Comparison of ENCODE assay signal across 10 mouse cellular contexts in genomic region chr9:56551376-56552186, GRCm38 (mm10).
DNase-seq lines count a peak whose midpoint lies in the region; ATAC-seq lines count a peak whose summit lies in the region.
"Had no signal": no experiment of that assay in that cellular context is flagged by ENCODE, and none has a peak within 500 bp of the region (broad histone marks: within the 10 kb centered on the region; RNA-seq: fewer than 3 reads in every experiment).

No protein-coding gene starts in this region.

- no peak overlapping the region; a peak in 1 of 4 replicates for H3K27ac ChIP-seq in heart, embryonic 14.5 days (replicated peaks in 1 of 2; ENCODE audit: control insufficient read depth in 1 of 2, insufficient read depth in 1 of 2, low read depth in 2 of 2, low read length in 2 of 2)
- H3K27ac ChIP-seq in forebrain, embryonic 14.5 days (ENCODE audit: low read depth, low read length), result no peak overlapping the region
- H3K27ac ChIP-seq in intestine, embryonic 15.5 days, result no peak overlapping the region

- WGBS in heart, embryonic 14.5 days, result 56% methylated on average over 11 of the region's 11 CpGs
- WGBS in forebrain, embryonic 14.5 days, result 68% methylated on average over 11 of the region's 11 CpGs
- whole genome bisulfite sequencing in intestine, embryonic 15.5 days, result 62% methylated on average over 11 of the region's 11 CpGs

- H3K4me1 ChIP-seq in heart, embryonic 14.5 days (ENCODE audit: control insufficient read depth in 2 of 2, insufficient read depth in 2 of 2, low read length in 2 of 2), result peaks cover 18 to 23% of the 10 kb centered on the region in 2 experiments
- peaks cover 6% of the 10 kb centered on the region; the same call in 1 of the 2 replicates for H3K4me1 ChIP-seq in forebrain, embryonic 14.5 days (ENCODE audit: control insufficient read depth, insufficient read depth, low read length)
- H3K4me1 ChIP-seq in intestine, embryonic 15.5 days (replicated peaks), result peaks cover 2% of the 10 kb centered on the region; the same call in 1 of the 2 replicates

- no peak overlapping the region for H3K4me3 ChIP-seq in heart, embryonic 14.5 days (ENCODE audit: control insufficient read depth in 1 of 2, insufficient read depth in 1 of 2, low read depth in 1 of 2, low read length in 2 of 2)
- no peak overlapping the region for H3K4me3 ChIP-seq in forebrain, embryonic 14.5 days (ENCODE audit: low read depth, low read length)
- H3K4me3 ChIP-seq in intestine, embryonic 15.5 days (replicated peaks), result no peak overlapping the region

- H3K4me2 ChIP-seq in heart, embryonic 14.5 days (ENCODE audit: low read length), result no peak overlapping the region
- H3K4me2 ChIP-seq in forebrain, embryonic 14.5 days (ENCODE audit: low read length), result no peak overlapping the region
- H3K4me2 ChIP-seq in intestine, embryonic 15.5 days (replicated peaks), result no peak overlapping the region

- no peaks in the 10 kb centered on the region for H3K27me3 ChIP-seq in heart, embryonic 14.5 days (ENCODE audit: control insufficient read depth, insufficient read depth, low read length)
- 0 out of 2 replicates have a peak, but pooled peaks cover 4% of the 10 kb centered on the region for H3K27me3 ChIP-seq in forebrain, embryonic 14.5 days (replicated peaks; ENCODE audit: control insufficient read depth, insufficient read depth, low read length)
- no peaks in the 10 kb centered on the region for H3K27me3 ChIP-seq in intestine, embryonic 15.5 days (replicated peaks)

- no peak for DNase-seq in heart, postnatal 4 days
- DNase-seq in R1 (ENCODE audit: low read depth, low spot score), result peak; percentile 19
- DNase-seq in forebrain, embryonic 14.5 days (ENCODE audit: low spot score), result peak; percentile 40
- no peak for DNase-seq in spleen, postnatal 14 days (ENCODE audit: low spot score in 2 of 2)
- no peak for DNase-seq in urinary bladder, postnatal 25 days (ENCODE audit: low spot score)
- DNase-seq: lung, postnatal 36 days; spleen, adult 18-20 months had no signal

- peak overlapping the region; percentile 30; the same call in 1 of the 2 replicates for H3K9ac ChIP-seq in heart, embryonic 14.5 days (ENCODE audit: low read length)
- H3K9ac ChIP-seq in forebrain, embryonic 14.5 days (ENCODE audit: low read length), result no peak overlapping the region
- no peak overlapping the region for H3K9ac ChIP-seq in intestine, embryonic 15.5 days

- no peaks in the 10 kb centered on the region for H3K36me3 ChIP-seq in heart, embryonic 14.5 days (ENCODE audit: control insufficient read depth, insufficient read depth, low read length)
- H3K36me3 ChIP-seq in forebrain, embryonic 14.5 days (ENCODE audit: control insufficient read depth, insufficient read depth, low read length), result no peaks in the 10 kb centered on the region
- H3K36me3 ChIP-seq in intestine, embryonic 15.5 days, result no peaks in the 10 kb centered on the region

- ATAC-seq in heart, embryonic 14.5 days (ENCODE audit: insufficient number of reproducible peaks, insufficient read depth, low FRiP score, low read depth), result no peak
- ATAC-seq in forebrain, embryonic 14.5 days, result 0 out of 2 replicates have a peak, but pooled peaks have one; percentile 24
- peak; percentile 66 for ATAC-seq in megakaryocyte-erythroid progenitor cell, adult 5-6 weeks (replicated peaks; ENCODE audit: low FRiP score, low TSS enrichment, poor library complexity, severe bottlenecking)
- no peak for ATAC-seq in intestine, embryonic 15.5 days

- no peaks in the 10 kb centered on the region for H3K9me3 ChIP-seq in heart, embryonic 14.5 days (ENCODE audit: control insufficient read depth, low read length)
- H3K9me3 ChIP-seq in forebrain, embryonic 14.5 days (replicated peaks; ENCODE audit: control insufficient read depth, low read length), result no peaks in the 10 kb centered on the region
- no peaks in the 10 kb centered on the region for H3K9me3 ChIP-seq in intestine, embryonic 15.5 days

Comparison
In these comparisons a context has a peak if more than half of its experiments do, and no peak if none do; other contexts are left out.
1. ATAC-seq: peak in forebrain, embryonic 14.5 days (single experiment) and megakaryocyte-erythroid progenitor cell, adult 5-6 weeks (single experiment); none in heart, embryonic 14.5 days (single experiment) and intestine, embryonic 15.5 days (single experiment).
2. DNase-seq: peak in R1 (single experiment) and forebrain, embryonic 14.5 days (single experiment); none in heart, postnatal 4 days (single experiment), spleen, postnatal 14 days (0 of 2) and urinary bladder, postnatal 25 days (single experiment).